Mouse (Mus musculus): ENCODE measurements around the gene Vps13d. TPM values are rescaled to one million over a fixed set of nuclear protein-coding genes. Genes with fewer than 3 reads are reported as not detected.

Vps13d gene
- 3.5 and 3.9 TPM in 2 replicates for polyA plus RNA-seq (2015; fragmentation: Nextera tagmentation; extraction: Ambion mirVana)

DNA sequence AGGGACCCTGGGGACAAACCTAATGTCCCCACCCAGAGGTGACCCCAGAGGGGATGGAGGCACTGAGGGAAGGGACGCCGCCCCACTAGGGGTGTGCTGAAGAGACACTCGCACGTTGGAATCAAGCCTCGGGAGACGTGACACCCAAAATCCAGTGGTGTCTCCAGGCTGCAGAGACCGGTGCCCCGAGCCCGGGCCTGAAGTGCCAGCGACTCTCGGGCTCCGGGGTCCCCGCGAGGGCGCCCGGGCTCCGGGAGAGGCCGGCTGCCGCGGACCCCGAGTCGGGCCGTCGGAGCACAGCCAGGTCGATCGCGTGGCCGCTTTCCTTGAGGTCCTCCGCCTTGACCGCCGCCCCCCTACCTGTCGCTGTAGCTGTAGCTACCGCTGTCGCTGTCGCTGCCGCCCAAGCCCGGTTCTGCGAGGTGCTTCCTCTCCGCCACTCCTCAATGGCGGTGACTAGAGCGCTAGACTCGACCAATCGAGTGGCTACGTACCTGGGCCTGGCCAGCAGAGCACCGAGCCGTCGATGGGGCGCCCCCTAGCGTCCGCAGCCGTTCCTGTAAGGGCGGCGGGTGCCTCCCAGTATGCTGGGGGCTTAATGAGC is at the start of gene Vps13d:
Vps13d (minus strand) TSS at position 447 of the 604 bp plus-strand sequence.
- H3K4me2 ChIP-seq, result peak within 1 kb of the TSS; percentile 90
- H3K36me3 ChIP-seq (replicated peaks), result peaks cover 14% of the 10 kb centered on the region
- 0% methylated on average over 53 of the region's 53 CpGs for WGBS (ENCODE audit: insufficient replicate concordance)
- no peaks in the 10 kb centered on the region for H3K27me3 ChIP-seq
- peak; percentile 89 for ATAC-seq (ENCODE audit: insufficient read depth)
- peak within 1 kb of the TSS; percentile 77 for H3K27ac ChIP-seq (replicated peaks)
- peaks cover 69% of the 10 kb centered on the region for H3K4me1 ChIP-seq (replicated peaks)
- H3K9ac ChIP-seq, result peak within 1 kb of the TSS; percentile 96
- no peaks in the 10 kb centered on the region for H3K9me3 ChIP-seq (replicated peaks)
- peak within 1 kb of the TSS; percentile 94 for H3K4me3 ChIP-seq (replicated peaks)

DNA sequence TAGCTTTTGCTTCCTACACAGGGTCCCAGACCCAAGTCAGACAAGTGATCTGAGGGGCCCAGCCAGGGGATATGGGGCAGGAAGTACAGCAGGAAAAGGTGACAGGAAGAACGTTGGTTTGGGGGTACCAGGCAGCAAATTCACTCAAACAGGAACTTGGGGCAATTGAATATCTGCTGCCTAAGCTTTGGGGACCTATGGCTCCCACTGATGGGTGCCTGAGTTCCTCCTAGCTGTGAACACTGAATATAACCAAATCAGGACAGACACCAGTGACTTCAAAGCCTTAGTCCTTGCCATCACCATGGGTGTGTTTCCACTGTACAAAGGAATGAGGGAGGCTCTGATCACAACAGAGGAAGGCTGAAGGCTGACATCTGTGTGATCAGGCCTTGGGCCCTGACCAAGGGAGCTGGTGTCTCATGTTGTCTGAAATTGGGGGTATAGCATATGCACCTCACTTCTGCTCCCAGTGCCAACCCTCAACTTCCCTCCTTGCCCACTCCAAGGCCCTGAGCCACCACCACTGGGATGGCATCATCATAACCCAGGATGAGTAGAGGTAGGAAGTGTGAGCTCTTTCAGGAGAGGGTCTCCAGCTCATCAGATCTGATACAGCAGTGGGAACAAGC is 48.0 kb upstream of the Vps13d start:
- no peak overlapping the region for H3K4me2 ChIP-seq
- H3K27ac ChIP-seq (replicated peaks), result no peak overlapping the region
- H3K4me3 ChIP-seq (replicated peaks), result no peak overlapping the region
- no peaks in the 10 kb centered on the region for H3K36me3 ChIP-seq (replicated peaks)
- no peak for ATAC-seq (ENCODE audit: insufficient read depth)
- H3K4me1 ChIP-seq (replicated peaks), result peaks cover 29% of the 10 kb centered on the region
- WGBS (ENCODE audit: insufficient replicate concordance), result 8% methylated on average over 1 of the region's 1 CpGs
- H3K27me3 ChIP-seq, result peaks cover 21% of the 10 kb centered on the region; the same call in 1 of the 2 replicates
- no peak overlapping the region for H3K9ac ChIP-seq
- H3K9me3 ChIP-seq (replicated peaks), result no peaks in the 10 kb centered on the region

DNA sequence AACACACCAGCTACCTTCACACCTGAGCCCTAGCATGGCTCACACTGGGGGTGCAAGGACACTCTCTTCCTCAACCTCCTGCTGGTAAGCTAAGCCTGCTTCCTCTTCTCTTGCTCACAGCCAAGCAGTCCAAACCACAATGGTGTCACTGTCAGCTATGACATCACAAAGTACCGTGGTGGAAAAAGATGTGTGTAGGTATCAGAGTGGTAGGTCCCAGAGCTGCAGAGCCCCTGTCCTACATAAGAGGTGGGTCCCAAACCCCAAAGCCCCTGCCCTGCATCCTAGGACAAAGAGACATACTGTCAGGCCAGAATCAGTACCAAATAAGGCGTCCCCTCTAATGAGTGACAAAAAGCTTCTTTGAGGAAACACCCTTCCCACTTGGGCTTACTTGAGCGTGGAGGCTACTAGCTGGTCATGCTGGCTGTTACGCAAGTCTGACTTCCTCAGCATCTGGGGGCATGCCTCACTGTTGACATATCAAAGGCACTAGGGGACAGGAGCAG is 46.0 kb upstream of the Vps13d start:
- H3K4me3 ChIP-seq (replicated peaks), result no peak overlapping the region
- H3K4me1 ChIP-seq (replicated peaks), result peaks cover 17% of the 10 kb centered on the region
- H3K27me3 ChIP-seq, result peaks cover 4% of the 10 kb centered on the region; the same call in 1 of the 2 replicates
- ATAC-seq (ENCODE audit: insufficient read depth), result peak; percentile 55
- no peak overlapping the region for H3K9ac ChIP-seq
- no peaks in the 10 kb centered on the region for H3K36me3 ChIP-seq (replicated peaks)
- no peak overlapping the region for H3K4me2 ChIP-seq
- WGBS (ENCODE audit: insufficient replicate concordance), result 24% methylated on average over 4 of the region's 4 CpGs
- no peaks in the 10 kb centered on the region for H3K9me3 ChIP-seq (replicated peaks)
- H3K27ac ChIP-seq (replicated peaks), result 0 out of 2 replicates have a peak overlapping the region, but pooled peaks have one; percentile 41

DNA sequence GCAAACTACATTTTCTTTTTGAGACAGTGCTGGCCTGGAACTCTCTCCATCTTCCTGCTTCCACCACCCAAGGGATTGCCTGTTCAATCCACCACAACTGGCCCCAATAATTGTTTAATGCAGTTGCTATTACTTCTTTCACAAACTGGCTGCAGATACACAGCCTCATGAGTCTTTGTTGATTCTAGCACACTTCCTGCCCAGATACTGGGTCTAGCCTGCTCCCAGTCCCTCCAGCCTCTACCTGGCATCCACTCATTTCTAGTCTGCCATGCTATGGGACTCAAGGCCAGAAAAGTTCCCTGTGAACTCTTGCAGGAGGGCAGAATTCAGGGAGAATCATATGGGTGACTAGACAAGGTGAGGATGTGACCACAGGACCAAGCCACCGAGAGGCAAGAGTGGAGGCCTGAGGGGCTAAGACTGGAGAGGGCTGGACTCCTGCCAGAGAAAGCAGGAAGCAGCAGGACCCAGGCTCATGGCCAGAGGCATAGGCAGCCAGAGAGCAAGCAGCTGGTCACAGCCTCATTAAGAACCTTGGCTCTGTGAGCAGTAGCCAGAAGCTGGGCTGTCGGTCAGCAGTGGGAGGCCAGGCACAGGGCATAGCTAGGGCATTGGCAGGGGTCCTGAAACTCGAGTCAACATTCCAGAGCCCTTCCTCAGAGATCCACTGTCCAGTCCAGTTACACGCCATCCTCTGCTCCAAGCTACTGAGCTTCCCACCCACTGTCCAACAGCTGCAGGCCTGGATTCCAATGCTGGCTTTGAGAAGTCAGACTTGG is 44.4 kb upstream of the Vps13d start:
- no peak for ATAC-seq (ENCODE audit: insufficient read depth)
- peak overlapping the region; percentile 29; the same call in 1 of the 2 replicates for H3K27ac ChIP-seq (replicated peaks)

DNA sequence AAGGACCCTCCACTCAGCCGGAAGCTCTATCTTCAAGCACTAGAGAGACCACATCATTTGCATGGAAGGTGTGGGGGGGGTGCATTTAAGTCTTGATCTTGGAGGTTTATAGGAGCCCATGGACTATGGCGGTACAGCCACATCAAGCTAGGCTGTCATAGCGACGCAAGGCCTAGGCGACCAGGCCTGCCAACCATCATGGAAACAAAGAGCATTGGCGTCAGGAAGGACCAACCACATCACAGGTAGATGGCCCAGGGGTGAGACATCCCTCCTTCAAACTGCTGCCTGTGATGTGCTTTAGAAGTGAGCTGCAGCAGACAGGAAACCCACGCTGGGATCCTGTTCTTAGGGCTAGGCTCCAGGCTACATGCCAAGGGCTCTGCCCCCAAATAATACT is 41.2 kb upstream of the Vps13d start:
- no peak for ATAC-seq (ENCODE audit: insufficient read depth)

More for the DNA sequence above, 44.4 kb upstream of the Vps13d start:
- Histone ChIP-seq H3K4me3 (replicated peaks) (no peak overlapping the region), H3K27me3 (no peaks in the 10 kb centered on the region), H3K9me3 (replicated peaks) (no peaks in the 10 kb centered on the region), H3K9ac (no peak overlapping the region), H3K36me3 (replicated peaks) (no peaks in the 10 kb centered on the region), H3K4me1 (replicated peaks) (peaks cover 17% of the 10 kb centered on the region), H3K4me2 (no peak overlapping the region)
- WGBS (ENCODE audit: insufficient replicate concordance), result 49% methylated on average over 4 of the region's 4 CpGs

DNA sequence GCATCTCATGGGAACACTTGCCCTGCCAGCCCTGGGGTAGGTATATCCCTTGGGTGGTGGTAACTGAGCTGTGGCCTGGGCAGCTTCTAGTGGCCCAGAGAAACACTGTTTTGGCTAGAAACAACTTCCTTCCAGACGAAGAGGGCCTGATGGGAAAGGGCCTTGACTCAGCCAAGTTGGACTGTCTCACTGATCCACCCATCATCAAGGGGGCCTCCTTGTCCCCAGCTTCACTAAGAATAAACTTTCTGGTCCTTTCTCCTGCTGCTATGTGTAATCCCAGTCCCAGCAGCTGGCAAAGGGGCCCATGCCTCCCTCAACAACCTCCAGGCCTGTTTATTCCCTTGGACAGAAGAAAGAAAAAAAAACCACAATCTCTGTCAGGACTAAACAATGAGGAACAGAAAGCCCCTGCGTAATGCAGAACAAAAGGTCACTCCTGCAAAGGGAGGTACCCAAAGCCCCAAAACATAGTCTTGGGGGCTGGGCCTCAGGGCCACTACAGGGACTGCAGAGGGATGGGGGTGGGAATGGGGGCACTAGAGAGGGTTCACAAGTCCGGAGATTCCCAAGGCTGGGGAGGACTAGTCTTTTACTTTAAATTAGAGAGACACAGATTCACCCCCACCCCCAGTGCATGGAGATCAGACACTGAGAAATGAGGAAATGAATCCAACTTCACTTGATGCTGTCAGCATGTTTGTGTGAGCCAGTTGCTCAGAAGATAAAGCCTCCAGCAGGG is 38.9 kb upstream of the Vps13d start:
- 0 out of 2 replicates have a peak overlapping the region, but pooled peaks have one; percentile 29 for H3K27ac ChIP-seq (replicated peaks)
- no peak overlapping the region for H3K4me3 ChIP-seq (replicated peaks)
- H3K4me2 ChIP-seq, result no peak overlapping the region
- no peak overlapping the region for H3K9ac ChIP-seq
- H3K27me3 ChIP-seq, result no peaks in the 10 kb centered on the region
- 28% methylated on average over 3 of the region's 3 CpGs for WGBS (ENCODE audit: insufficient replicate concordance)
- H3K36me3 ChIP-seq (replicated peaks), result no peaks in the 10 kb centered on the region; the same call in 1 of the 2 replicates
- no peaks in the 10 kb centered on the region for H3K9me3 ChIP-seq (replicated peaks)
- peaks cover 17% of the 10 kb centered on the region; the same call in 1 of the 2 replicates for H3K4me1 ChIP-seq (replicated peaks)
- no peak for ATAC-seq (ENCODE audit: insufficient read depth)

More for the DNA sequence above, 41.2 kb upstream of the Vps13d start:
- Histone ChIP-seq H3K4me3 (replicated peaks) (no peak overlapping the region), H3K9ac (no peak overlapping the region; the same call in 1 of the 2 replicates), H3K4me2 (no peak overlapping the region), H3K9me3 (replicated peaks) (no peaks in the 10 kb centered on the region), H3K27ac (replicated peaks) (no peak overlapping the region), H3K36me3 (replicated peaks) (no peaks in the 10 kb centered on the region), H3K27me3 (no peaks in the 10 kb centered on the region), H3K4me1 (replicated peaks) (peaks cover 19% of the 10 kb centered on the region)
- 71% methylated on average over 7 of the region's 7 CpGs for WGBS (ENCODE audit: insufficient replicate concordance)

DNA sequence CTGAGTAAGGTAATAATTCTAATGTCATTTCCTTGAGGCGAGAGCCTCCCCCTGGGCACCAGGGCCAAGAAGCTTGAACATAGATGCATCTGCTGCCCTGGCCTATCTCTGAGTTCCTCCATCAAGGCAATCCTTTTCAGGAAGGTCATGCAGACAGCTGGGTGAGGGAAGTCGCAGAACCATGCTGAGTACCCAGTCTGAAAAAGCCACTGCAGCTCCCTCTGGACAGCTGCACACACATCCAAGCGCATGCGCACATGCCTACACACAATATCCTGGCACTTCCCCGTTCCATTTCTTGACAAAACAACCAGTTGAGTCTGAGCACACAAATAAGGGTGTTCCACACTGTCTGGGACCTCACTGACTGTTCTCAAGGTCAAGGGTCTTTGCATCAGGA is 36.9 kb upstream of the Vps13d start:
- 72% methylated on average over 5 of the region's 5 CpGs for WGBS (ENCODE audit: insufficient replicate concordance)
- ATAC-seq (ENCODE audit: insufficient read depth), result no peak
- no peak overlapping the region for H3K4me2 ChIP-seq

DNA sequence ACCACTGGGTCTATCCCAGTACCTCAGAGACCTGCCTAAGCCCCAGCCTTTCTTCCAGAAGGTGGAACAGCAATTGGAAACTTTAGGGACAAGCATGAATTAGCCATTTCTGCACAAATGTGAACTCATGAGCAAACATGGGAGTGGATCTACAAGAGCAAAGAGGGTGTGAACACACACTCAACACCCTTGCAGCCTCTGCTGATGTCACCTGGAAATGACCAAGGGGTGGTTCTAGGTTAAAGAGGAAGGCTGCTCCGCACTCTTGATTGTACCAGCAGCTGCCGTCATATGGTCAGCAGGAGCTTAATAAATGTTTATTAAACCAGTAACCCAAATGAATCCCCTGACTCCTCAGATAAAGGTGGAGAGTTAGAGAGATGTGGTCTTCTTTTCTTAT is 35.8 kb upstream of the Vps13d start:
- H3K4me1 ChIP-seq (replicated peaks), result peaks cover 17% of the 10 kb centered on the region; the same call in 1 of the 2 replicates
- H3K36me3 ChIP-seq (replicated peaks), result no peaks in the 10 kb centered on the region; the same call in 1 of the 2 replicates
- no peak overlapping the region for H3K4me2 ChIP-seq
- 64% methylated on average over 2 of the region's 2 CpGs for WGBS (ENCODE audit: insufficient replicate concordance)
- H3K27me3 ChIP-seq, result no peaks in the 10 kb centered on the region
- no peak overlapping the region for H3K9ac ChIP-seq
- H3K27ac ChIP-seq (replicated peaks), result no peak overlapping the region
- ATAC-seq (ENCODE audit: insufficient read depth), result no peak
- no peak overlapping the region for H3K4me3 ChIP-seq (replicated peaks)
- no peaks in the 10 kb centered on the region for H3K9me3 ChIP-seq (replicated peaks)

More for the DNA sequence above, 36.9 kb upstream of the Vps13d start:
- Histone ChIP-seq H3K27ac (replicated peaks) (no peak overlapping the region), H3K4me1 (replicated peaks) (peaks cover 17% of the 10 kb centered on the region; the same call in 1 of the 2 replicates), H3K4me3 (replicated peaks) (no peak overlapping the region), H3K27me3 (no peaks in the 10 kb centered on the region), H3K36me3 (replicated peaks) (no peaks in the 10 kb centered on the region; the same call in 1 of the 2 replicates), H3K9ac (no peak overlapping the region), H3K9me3 (replicated peaks) (no peaks in the 10 kb centered on the region)

DNA sequence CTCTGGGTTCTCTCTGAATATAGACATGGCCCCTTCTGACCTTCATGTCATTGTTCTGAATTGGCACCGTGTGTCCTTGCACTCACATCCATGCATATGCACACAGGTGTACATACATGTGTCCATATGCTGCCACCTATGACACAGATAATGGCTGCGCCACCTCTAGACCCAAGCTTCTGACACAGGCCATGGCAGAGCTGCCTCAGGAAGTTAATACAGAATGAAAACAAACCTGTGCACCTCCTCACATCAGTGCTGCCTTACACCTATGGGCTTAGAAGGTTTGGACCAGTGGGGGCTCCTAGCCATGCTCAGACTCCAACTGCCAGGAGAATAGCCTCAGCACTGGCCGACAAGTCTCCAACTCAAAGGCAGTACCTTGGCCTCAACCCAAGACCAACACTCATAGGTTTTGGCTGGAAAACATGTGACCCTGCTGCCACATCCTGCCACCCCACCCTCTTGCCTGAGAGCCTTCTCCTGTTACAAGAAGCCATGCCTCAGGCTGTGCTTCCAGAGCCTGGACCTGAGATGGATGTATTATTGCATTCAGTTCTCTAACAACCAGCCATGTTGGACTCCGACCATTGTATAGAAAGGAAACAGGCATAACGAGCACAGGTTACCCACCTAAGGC is 34.8 kb upstream of the Vps13d start:
- Histone ChIP-seq H3K36me3 (replicated peaks) (peaks cover under 1% of the 10 kb centered on the region; the same call in 1 of the 2 replicates), H3K9me3 (replicated peaks) (no peaks in the 10 kb centered on the region), H3K4me1 (replicated peaks) (peaks cover 17% of the 10 kb centered on the region; the same call in 1 of the 2 replicates), H3K9ac (no peak overlapping the region), H3K27ac (replicated peaks) (no peak overlapping the region), H3K4me3 (replicated peaks) (no peak overlapping the region), H3K4me2 (no peak overlapping the region), H3K27me3 (no peaks in the 10 kb centered on the region)
- 66% methylated on average over 5 of the region's 5 CpGs for WGBS (ENCODE audit: insufficient replicate concordance)
- no peak for ATAC-seq (ENCODE audit: insufficient read depth)

DNA sequence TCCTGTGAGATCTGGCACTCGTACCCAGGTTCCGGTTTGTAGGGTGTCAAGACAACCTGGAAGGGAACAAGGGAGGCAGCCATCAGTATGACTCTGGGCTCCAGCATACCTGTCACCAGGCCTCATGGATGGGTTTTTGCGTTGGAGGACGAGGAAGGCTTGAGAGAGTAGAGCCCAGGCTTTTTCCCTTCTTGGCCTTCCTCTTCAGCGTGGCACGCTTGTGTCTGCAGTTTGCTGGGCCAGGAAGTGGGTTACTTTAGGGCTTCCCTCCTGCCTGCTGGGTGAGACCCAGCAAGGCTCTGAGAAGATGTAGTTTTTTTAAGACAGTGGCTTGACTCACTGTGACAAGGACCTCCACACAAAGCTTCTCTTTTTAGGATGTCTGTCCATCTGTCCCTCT is 34.2 kb upstream of the Vps13d start:
- ATAC-seq (ENCODE audit: insufficient read depth), result no peak
- Histone ChIP-seq H3K4me3 (replicated peaks) (no peak overlapping the region), H3K27me3 (no peaks in the 10 kb centered on the region), H3K4me2 (no peak overlapping the region), H3K27ac (replicated peaks) (no peak overlapping the region), H3K9me3 (replicated peaks) (no peaks in the 10 kb centered on the region), H3K4me1 (replicated peaks) (peaks cover 17% of the 10 kb centered on the region; the same call in 1 of the 2 replicates), H3K36me3 (replicated peaks) (peaks cover 6% of the 10 kb centered on the region; the same call in 1 of the 2 replicates), H3K9ac (no peak overlapping the region)
- 52% methylated on average over 6 of the region's 6 CpGs for WGBS (ENCODE audit: insufficient replicate concordance)

All from liver, embryonic 15.5 days (tissue).